Mouse (Mus musculus) naive thymus-derived CD4-positive, alpha-beta T cell, adult 2 months (primary cell): ENCODE data around the gene Mrps34.
"Not testable (repeated sequence)": the region's sequence is repeated elsewhere in the genome, so short reads cannot be mapped to it uniquely, and the experiment has no call there.

Experiments used
- DNase-seq: peaks from one replicate; pipeline ENCODE4 v3.0.0-alpha.2; 2011; ENCODE audit warnings: low read depth

The Mrps34 gene

GRCm38 (mm10) chr17:24900014-24900413 lies 5.1 kb downstream of the Mrps34 start:
- no peak for DNase-seq

- DNase-seq, result no peak
Measured at GRCm38 (mm10) chr17:24902124-24902523, 7.2 kb downstream of the Mrps34 start.

GRCm38 (mm10) chr17:24902671-24903474 lies 8.0 kb downstream of the Mrps34 start:
- DNase-seq, result no peak

- no peak for DNase-seq
Measured at GRCm38 (mm10) chr17:24903767-24904166, 8.9 kb downstream of the Mrps34 start.

- no peak for DNase-seq
Measured at GRCm38 (mm10) chr17:24907591-24907990, 12.7 kb downstream of the Mrps34 start.

- no peak for DNase-seq
Measured at GRCm38 (mm10) chr17:24913984-24914383, 19.1 kb downstream of the Mrps34 start.

- DNase-seq, result no peak
Measured at GRCm38 (mm10) chr17:24923246-24923645, 28.3 kb downstream of the Mrps34 start.

- no peak for DNase-seq
Measured at GRCm38 (mm10) chr17:24929506-24929905, 34.6 kb downstream of the Mrps34 start.

GRCm38 (mm10) chr17:24932431-24932830 lies 37.5 kb downstream of the Mrps34 start:
- DNase-seq, result no peak

GRCm38 (mm10) chr17:24933163-24933562 lies 38.2 kb downstream of the Mrps34 start:
- no peak for DNase-seq

- no peak for DNase-seq
Measured at GRCm38 (mm10) chr17:24934926-24935325, 40.0 kb downstream of the Mrps34 start.

- DNase-seq, result peak; percentile 18
Measured at GRCm38 (mm10) chr17:24935666-24936065, 40.8 kb downstream of the Mrps34 start.

- DNase-seq, result peak; percentile 95
Measured at GRCm38 (mm10) chr17:24936259-24937237, 41.6 kb downstream of the Mrps34 start, which contains the start of gene Mapk8ip3. Gene Mapk8ip3, minus strand, starts transcription at chr17:24936977.

GRCm38 (mm10) chr17:24937266-24937665 lies 42.4 kb downstream of the Mrps34 start:
- DNase-seq, result no peak

- peak; percentile 52 for DNase-seq
Measured at GRCm38 (mm10) chr17:24942453-24942852, 47.5 kb downstream of the Mrps34 start.

- DNase-seq, result no peak
Measured at GRCm38 (mm10) chr17:24943036-24943435, 48.1 kb downstream of the Mrps34 start.

GRCm38 (mm10) chr17:24943589-24943988 lies 48.7 kb downstream of the Mrps34 start:
- not testable (repeated sequence) for DNase-seq
